Mouse (Mus musculus) layer of hippocampus, adult 2 months (tissue): ENCODE data around the gene Fbxo21. TPM values are rescaled to one million over a fixed set of nuclear protein-coding genes. Genes with fewer than 3 reads are reported as not detected.

Source experiments
- DNase-seq, 2 experiments: peaks; one replicate each; pipeline ENCODE4 v3.0.0; 2022; ENCODE audit warnings: low spot score in 2 of 2
- H3K27ac ChIP-seq: fragments of 200-600 bp; 2 replicates; pipeline ENCODE4 v1.8.1; 2022
- H3K4me3 ChIP-seq: fragments of 200-600 bp; 2 replicates; pipeline ENCODE4 v1.8.1; 2022; ENCODE audit warnings: mild to moderate bottlenecking
- CTCF ChIP-seq: fragments of 200-600 bp; conservative IDR thresholded peaks from 2 replicates; pipeline ENCODE4 v1.8.1; 2022; ENCODE audit warnings: antibody characterized with exemption, mild to moderate bottlenecking, moderate library complexity
- total RNA-seq, 2 experiments: library from RNA; stranded (reverse); gene quantifications; 2 replicates each; pipeline ENCODE4 v1.2.3; 2021

Fbxo21 gene
- total RNA-seq, 2 experiments from 2014 or later: 140 to 165 TPM

DNA sequence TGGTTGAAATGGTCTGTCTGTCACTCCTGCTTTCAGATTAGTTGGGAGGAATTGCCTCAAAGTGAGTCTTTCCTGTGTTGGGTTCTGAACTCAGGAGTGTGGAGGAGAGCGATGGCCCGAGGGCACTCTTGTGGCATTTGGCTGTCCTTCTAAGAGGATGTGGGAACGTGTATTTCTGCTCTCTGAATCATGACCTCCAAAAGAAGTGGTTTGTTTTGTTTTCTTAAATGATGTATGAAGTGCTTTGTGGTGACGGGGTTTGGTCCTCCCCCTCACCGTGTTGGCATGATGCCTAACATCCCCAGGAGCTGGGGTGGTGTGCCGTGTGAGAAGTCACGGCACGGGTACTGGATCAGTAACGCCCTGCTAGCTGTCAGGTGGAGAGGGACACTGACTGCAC is 11.8 kb downstream of the Fbxo21 start:
- TF ChIP-seq CTCF: no peak
- no peak overlapping the region for H3K27ac ChIP-seq
- no peak overlapping the region for H3K4me3 ChIP-seq
- DNase-seq: no peak

DNA sequence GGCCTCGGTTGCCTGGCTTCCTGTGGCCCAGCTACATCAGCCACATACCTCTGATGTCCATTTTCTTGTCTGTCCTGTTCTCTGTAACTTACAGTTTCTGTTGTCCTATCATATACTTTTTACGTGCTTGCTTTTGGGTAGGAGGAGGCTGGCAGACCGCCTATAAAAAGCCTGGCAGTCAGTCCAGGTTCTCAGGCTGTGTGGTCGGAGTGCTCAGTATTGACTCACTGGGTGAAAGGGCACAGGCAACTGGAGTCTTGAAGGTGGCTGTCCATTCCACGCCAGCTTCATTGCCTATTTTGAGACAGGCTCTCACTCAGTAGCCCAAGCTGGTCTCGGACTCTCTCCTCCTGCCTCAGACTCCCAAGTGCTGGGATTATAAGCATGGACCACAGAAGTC is 13.2 kb downstream of the Fbxo21 start:
- no peak for DNase-seq
- no peak overlapping the region for H3K4me3 ChIP-seq
- H3K27ac ChIP-seq: no peak overlapping the region
- TF ChIP-seq CTCF: no peak

DNA sequence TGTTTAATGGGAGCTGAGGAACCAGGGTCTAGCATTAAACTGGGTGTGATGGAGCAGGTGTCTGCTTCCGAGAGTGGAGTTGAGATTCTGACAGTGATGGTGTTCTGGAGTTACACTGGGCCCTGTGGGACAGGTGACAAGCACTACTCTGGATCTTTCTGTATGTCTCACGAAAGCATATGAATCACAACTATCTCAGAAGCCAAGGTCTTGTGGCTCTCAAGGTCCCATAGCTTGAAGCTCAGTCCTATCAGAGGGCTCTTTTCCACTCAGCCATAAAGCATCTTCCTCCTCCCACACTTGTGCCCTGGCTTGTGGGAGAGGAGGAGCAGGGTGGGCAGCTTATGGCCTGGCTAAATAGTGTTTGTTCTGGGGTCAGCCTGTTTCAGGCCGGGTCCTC is 14.4 kb downstream of the Fbxo21 start:
- Histone ChIP-seq H3K4me3 (no peak overlapping the region), H3K27ac (no peak overlapping the region)
- no peak for DNase-seq
- no peak for TF ChIP-seq CTCF

DNA sequence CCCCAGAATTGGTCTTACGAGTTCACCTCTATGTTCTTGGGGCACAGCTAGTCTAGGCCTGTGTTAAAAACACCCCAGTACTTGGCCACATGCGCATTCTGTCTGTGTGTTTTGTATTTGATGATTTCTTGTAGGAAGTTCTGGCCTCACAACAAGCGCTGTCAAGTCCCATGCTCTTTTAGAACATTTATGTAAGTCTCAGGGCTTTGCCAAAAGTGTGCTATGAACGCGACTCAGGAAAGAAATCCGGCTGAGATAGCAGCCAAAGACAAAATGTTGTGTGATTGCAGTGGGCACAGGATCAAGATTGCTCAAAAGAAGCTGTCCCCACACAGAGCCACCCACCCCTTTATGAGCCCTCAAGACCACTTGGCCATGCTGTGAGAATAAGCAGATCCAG is 17.0 kb downstream of the Fbxo21 start:
- Histone ChIP-seq H3K27ac (peak overlapping the region; percentile 44; the same call in 1 of the 2 replicates), H3K4me3 (no peak overlapping the region)
- DNase-seq: peak in 1 of 2 experiments; percentile 44
- TF ChIP-seq CTCF: no peak

DNA sequence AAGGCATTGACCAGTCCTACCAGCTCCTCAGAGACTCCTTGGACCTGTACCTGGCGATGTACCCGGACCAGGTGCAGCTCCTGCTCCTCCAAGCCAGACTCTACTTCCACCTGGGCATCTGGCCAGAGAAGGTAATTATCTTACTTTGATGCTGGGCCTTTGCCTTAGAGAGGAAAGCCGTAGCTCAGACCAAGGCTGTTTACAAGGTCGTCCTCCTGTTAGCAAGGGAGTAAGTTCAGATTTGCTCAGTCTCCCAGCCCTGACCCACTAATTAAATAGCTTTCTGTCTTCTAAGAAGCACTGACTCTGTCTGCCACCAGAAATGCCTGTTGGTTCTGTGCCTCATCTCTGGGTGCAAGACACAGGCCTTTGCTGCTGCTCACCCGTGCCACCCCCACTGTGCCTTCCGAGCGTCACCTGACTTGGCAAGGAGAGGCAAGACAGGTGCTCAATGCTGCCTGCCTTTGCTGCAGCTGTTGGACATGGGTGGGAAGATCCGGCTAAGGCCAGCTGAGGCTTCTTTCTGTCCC is 18.9 kb downstream of the Fbxo21 start:
- no peak for DNase-seq
- Histone ChIP-seq H3K27ac (peak overlapping the region; percentile 48; the same call in 1 of the 2 replicates), H3K4me3 (no peak overlapping the region)
- TF ChIP-seq CTCF: no peak

DNA sequence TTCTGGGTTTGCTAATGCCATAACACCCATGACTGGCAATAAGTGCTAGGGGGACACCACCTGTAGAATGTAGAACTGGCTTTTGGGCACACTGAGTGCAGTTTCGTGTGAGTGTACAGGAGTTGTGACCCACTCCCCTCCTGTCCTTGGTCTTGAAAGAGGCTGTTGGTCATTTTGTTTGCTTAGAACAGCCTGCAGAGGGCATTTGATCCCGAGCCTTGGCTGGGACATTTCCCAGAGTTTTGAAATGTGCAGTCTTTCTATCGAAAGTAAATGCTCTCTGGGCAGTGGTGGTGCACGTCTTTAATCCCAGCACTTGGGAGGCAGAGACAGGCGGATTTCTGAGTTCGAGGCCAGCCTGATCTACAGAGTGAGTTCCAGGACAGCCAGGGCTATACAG is 19.4 kb downstream of the Fbxo21 start:
- no peak for DNase-seq
- no peak for TF ChIP-seq CTCF
- Histone ChIP-seq H3K4me3 (no peak overlapping the region), H3K27ac (peak overlapping the region; percentile 48; the same call in 1 of the 2 replicates)

DNA sequence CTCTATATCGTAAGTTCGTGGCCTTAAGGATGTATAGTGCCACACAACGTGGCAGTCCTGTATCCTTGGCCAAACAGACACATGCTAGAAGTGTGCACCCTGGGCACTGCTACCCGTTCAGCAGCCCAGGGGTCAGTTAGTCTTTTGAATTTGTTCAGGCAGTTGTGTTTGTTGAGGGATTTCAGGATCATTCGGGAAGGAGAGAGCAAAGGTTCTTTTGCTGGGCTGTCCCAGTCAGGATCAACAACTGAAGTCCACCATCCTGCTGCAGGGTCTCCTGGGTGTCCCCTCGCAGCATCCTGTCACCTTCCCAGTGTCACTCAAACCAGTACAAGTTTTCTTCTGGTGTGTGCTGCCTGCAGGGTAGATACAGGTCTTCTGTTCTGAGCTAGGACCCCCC is 20.1 kb downstream of the Fbxo21 start:
- DNase-seq: no peak
- TF ChIP-seq CTCF: no peak
- peak overlapping the region; percentile 40; the same call in 1 of the 2 replicates for H3K27ac ChIP-seq
- no peak overlapping the region for H3K4me3 ChIP-seq

DNA sequence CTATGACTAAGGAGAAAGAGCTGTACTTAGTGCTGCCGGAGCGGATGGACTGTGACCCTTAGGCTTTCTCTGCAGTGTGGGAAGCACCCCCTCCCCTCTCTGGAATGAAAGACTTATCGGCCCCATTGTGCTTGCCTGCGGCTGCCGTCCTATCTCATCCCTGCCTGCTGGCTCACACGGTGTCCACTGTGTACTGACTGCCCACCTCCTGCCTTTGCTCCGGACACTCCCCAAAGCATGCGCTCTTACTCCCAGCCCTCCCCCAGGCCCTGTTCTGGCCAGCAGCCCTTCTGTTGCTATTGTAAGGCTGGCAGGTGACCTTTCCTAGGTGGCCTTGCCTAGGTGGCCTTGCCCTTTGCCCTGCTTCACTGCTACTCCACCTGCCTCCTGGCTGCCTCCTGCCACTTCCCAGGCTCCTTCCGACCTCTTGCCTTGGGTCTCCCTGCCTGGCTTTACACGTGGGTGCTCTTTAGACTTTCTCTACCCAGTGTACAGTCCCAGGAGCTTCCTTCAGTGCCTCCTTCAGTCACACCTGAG is 21.0 kb downstream of the Fbxo21 start:
- H3K27ac ChIP-seq: peak overlapping the region; percentile 78; the same call in 1 of the 2 replicates
- H3K4me3 ChIP-seq: no peak overlapping the region
- TF ChIP-seq CTCF: no peak
- no peak for DNase-seq

DNA sequence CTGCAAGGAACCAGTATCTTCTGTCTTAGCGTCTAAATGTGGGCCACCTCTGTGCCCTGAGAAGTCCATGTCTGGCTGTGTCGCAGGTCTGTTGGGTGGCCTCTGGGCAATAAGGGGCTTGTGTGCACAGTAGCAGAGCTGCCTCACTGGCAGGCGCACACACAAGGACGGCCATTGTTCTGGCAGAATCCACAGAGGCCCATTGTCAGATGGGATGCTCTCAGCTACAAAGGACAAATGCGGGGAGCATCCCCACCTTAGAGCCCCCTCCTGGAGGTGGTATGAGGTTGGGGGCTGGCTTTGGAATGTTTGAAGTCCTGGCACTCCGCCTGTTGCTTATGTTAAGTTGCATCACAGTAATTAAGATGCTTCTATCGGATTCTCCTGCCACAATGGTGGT is 22.5 kb downstream of the Fbxo21 start:
- no peak for DNase-seq

DNA sequence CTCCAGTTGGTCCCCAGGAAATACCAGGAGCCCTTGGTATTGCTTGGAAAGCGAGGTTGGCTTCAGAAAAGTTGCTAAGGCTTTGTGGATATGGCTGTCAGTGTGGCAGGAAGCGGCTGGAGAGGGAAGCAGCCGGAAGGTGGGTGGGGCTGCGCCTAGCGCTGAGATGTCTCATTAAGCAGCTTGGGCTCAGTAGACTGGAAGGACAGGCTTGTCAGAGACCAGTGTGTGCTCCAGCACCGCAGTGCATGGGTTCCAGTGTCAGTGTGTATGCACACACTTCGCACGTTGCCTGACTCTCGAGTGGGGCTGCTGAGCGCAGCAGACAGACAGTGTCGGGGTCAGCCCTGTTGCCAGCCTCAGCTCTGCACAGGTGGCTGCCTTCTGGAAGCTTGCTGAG is 23.1 kb downstream of the Fbxo21 start:
- peak overlapping the region; percentile 78 for H3K27ac ChIP-seq
- DNase-seq: peak; percentile 51 to 62
- H3K4me3 ChIP-seq: no peak overlapping the region
- no peak for TF ChIP-seq CTCF

More for the DNA sequence above, 22.5 kb downstream of the Fbxo21 start:
- no peak for TF ChIP-seq CTCF
- H3K27ac ChIP-seq: peak overlapping the region; percentile 78
- no peak overlapping the region for H3K4me3 ChIP-seq

DNA sequence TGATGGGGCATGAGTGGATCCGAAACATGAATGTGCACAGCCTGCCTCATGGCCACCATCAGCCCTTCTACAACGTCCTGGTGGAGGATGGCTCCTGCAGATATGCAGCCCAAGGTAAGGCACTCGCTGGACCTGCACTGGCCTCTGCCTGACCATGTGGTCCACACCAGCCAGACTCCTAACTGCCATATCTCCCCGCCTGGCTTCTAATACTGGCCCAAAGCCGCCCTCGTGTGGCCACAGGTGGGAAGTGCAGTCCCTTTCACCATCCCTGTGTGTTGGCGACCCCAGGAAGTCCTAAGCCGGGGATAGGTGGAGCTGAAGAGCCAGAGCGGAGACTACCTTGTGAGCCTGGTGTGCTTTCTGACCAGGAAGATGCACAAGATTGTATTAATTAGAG is 25.5 kb downstream of the Fbxo21 start:
- H3K27ac ChIP-seq: peak overlapping the region; percentile 11; the same call in 1 of the 2 replicates
- DNase-seq: peak; percentile 51 to 72
- H3K4me3 ChIP-seq: no peak overlapping the region
- TF ChIP-seq CTCF: peak; percentile 95

DNA sequence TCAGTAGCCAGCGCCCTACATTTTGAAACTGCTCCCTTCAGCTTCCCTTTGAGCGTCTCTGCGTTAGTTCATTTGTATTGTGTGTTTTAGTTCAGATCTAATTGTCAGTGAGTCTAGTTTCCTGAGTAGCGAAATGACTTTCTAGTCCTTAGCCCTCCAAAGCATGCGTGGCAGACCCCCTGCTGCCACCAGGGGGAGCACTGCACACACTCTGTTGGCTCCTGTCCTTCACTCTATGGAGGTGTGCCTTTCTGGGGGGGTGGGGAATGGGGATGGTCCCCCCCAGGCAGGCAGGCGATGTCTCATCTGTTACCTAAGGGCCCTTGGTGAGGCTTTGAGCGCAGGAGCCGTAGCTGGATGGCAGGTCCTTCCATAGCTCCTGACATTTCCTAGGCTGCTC is 28.1 kb downstream of the Fbxo21 start:
- no peak overlapping the region for H3K27ac ChIP-seq

DNA sequence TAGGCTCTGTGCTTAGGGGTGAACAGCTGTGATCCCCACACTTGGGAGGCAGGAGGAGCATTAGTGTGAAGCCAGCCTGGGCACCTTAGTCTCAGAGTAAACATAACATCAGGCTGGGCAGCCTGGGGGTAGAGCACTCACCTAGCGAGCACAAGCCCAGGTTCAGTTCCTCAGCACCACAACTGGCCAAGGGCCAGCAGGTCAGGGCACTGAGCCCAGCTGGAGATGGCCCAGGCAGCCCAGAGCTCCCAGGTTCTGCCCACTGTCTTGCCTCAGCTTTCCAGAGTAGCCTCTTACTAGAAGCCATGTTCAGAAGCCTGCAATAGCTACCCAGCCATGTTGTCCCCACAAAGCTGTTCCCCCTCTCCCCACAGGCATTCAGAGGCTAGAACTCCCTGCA is 29.2 kb downstream of the Fbxo21 start:
- no peak overlapping the region for H3K27ac ChIP-seq

More for the DNA sequence above, 28.1 kb downstream of the Fbxo21 start:
- no peak overlapping the region for H3K4me3 ChIP-seq
- peak; percentile 89 for TF ChIP-seq CTCF
- DNase-seq: peak; percentile 73 to 87

DNA sequence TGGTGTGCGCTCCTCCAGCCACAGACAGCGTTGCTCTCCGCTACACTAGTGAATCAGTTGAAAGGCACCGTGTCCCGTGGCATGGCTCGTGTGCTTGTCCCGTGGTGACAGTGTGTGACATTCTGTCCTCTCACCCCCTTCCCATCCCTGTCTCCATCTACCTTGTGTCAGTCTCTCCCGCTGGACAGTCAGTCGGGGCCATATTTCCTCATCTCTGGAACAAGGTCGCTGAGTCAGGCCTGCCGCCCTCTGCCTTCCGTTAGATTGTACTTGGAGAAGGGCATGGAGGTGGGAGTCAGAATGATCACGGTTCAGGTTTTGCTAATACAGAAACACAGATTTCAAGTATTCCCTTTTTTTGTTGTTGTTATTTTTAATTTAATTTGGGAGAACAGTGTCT is 31.8 kb downstream of the Fbxo21 start:
- no peak for TF ChIP-seq CTCF
- Histone ChIP-seq H3K4me3 (no peak overlapping the region), H3K27ac (no peak overlapping the region)
- DNase-seq: no peak

More for the DNA sequence above, 29.2 kb downstream of the Fbxo21 start:
- DNase-seq: no peak
- no peak for TF ChIP-seq CTCF
- H3K4me3 ChIP-seq: no peak overlapping the region
